Mouse (Mus musculus) left cerebral cortex, postnatal 36 days (tissue): ENCODE results near the gene Clec4b2. TPM values are rescaled to one million over a fixed set of nuclear protein-coding genes. Genes with fewer than 3 reads are reported as not detected.

Experiments
- total RNA-seq, 2 experiments: library from RNA; stranded (reverse); gene quantifications; 2 replicates each; pipeline ENCODE4 v1.2.3; 2021

Gene Clec4b2
- total RNA-seq, 2 experiments from 2014 or later: not detected

Other genes with a start within 250 kb of the Clec4b2 start
- gene Clec4a3, start 220.4 kb upstream of the Clec4b2 start, total RNA-seq: 1 to 10 TPM; 1.4 to 2.0 TPM
- not detected for gene Clec4a4, start 182.5 kb upstream of the Clec4b2 start, total RNA-seq
- not detected for gene Clec4b1, start 122.9 kb upstream of the Clec4b2 start, total RNA-seq
- gene Clec4a2, start 66.5 kb upstream of the Clec4b2 start, total RNA-seq: 1 to 10 TPM; 1.4 to 2.5 TPM
- not detected for gene Clec4n, start 57.0 kb downstream of the Clec4b2 start, total RNA-seq
- not detected for gene Clec4d, start 89.2 kb downstream of the Clec4b2 start, total RNA-seq
- not detected for gene Clec4e, start 117.0 kb downstream of the Clec4b2 start, total RNA-seq
- gene Vmn2r19, start 135.4 kb downstream of the Clec4b2 start, total RNA-seq: not detected
- not detected for gene Vmn2r20, start 245.2 kb downstream of the Clec4b2 start, total RNA-seq